Comparison of ENCODE assay signal across 8 mouse cellular contexts in the genomic region with DNA sequence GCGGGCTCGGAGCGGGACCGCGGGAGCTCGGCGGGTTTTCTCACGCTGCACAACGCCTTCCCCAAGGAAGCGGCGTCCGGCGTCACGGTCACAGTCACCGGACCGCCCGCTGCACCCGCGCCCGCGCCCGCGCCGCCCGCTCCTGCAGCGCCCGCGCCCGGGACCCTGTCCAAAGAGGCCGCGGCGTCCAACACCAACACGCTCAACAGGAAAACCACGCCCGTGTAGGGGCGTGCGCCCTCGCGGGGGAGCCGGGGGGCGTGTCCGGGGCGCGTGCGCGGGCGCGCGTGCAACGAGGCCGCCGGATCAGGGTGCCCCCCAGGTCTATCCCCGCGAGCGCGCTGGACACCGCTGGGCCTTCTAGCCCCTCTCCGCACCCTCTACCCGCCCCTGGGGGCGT. TPM values are rescaled to one million over a fixed set of nuclear protein-coding genes. Genes with fewer than 3 reads are reported as not detected.
DNase-seq lines count a peak whose midpoint lies in the region; ATAC-seq and TF ChIP-seq lines count a peak whose summit lies in the region.

No protein-coding gene starts in this region.

- H3K27ac ChIP-seq in embryonic facial prominence, embryonic 14.5 days (replicated peaks; ENCODE audit: low read depth, low read length), result no peak overlapping the region
- peak overlapping the region; percentile 78 for H3K27ac ChIP-seq in hindbrain, embryonic 10.5 days
- H3K27ac ChIP-seq in limb, embryonic 12.5 days, result no peak overlapping the region
- no peak overlapping the region for H3K27ac ChIP-seq in midbrain, postnatal 0 days (ENCODE audit: low read depth, low read length)

- H3K9ac ChIP-seq in embryonic facial prominence, embryonic 14.5 days (ENCODE audit: low read depth, low read length), result peak overlapping the region; percentile 67
- H3K9ac ChIP-seq in limb, embryonic 12.5 days (replicated peaks), result peak overlapping the region; percentile 66
- peak overlapping the region; percentile 67 for H3K9ac ChIP-seq in midbrain, postnatal 0 days (replicated peaks; ENCODE audit: low read length, poor library complexity, severe bottlenecking)

- no peaks in the 10 kb centered on the region for H3K9me3 ChIP-seq in embryonic facial prominence, embryonic 14.5 days (ENCODE audit: control insufficient read depth, low read length)
- peaks cover 12% of the 10 kb centered on the region for H3K9me3 ChIP-seq in hindbrain, embryonic 10.5 days
- no peaks in the 10 kb centered on the region for H3K9me3 ChIP-seq in limb, embryonic 12.5 days
- H3K9me3 ChIP-seq in midbrain, postnatal 0 days (ENCODE audit: low read length), result no peaks in the 10 kb centered on the region

- 0% methylated on average over 12 of the region's 60 CpGs for WGBS in embryonic facial prominence, embryonic 14.5 days
- under 1% methylated on average over 60 of the region's 60 CpGs for WGBS in hindbrain, embryonic 10.5 days
- WGBS in limb, embryonic 12.5 days, result under 1% methylated on average over 59 of the region's 60 CpGs
- 0% methylated on average over 17 of the region's 60 CpGs for WGBS in midbrain, postnatal 0 days

- peaks cover 10% of the 10 kb centered on the region; the same call in 1 of the 2 replicates for H3K4me1 ChIP-seq in embryonic facial prominence, embryonic 14.5 days (ENCODE audit: control insufficient read depth, insufficient read depth, low read length)
- peaks cover 26% of the 10 kb centered on the region for H3K4me1 ChIP-seq in hindbrain, embryonic 10.5 days (replicated peaks)
- peaks cover 11% of the 10 kb centered on the region for H3K4me1 ChIP-seq in limb, embryonic 12.5 days (replicated peaks)
- peaks cover 6% of the 10 kb centered on the region; the same call in 1 of the 2 replicates for H3K4me1 ChIP-seq in midbrain, postnatal 0 days (ENCODE audit: insufficient read depth, low read length)

- H3K4me3 ChIP-seq in embryonic facial prominence, embryonic 14.5 days (ENCODE audit: low read depth, low read length), result peak overlapping the region; percentile 56
- peak overlapping the region; percentile 67 for H3K4me3 ChIP-seq in hindbrain, embryonic 10.5 days
- H3K4me3 ChIP-seq in limb, embryonic 12.5 days (replicated peaks), result peak overlapping the region; percentile 64
- peak overlapping the region; percentile 59 for H3K4me3 ChIP-seq in midbrain, postnatal 0 days (ENCODE audit: low read depth, low read length)

- no peaks in the 10 kb centered on the region for H3K36me3 ChIP-seq in embryonic facial prominence, embryonic 14.5 days (ENCODE audit: control insufficient read depth, insufficient read depth, low read length)
- H3K36me3 ChIP-seq in hindbrain, embryonic 10.5 days, result no peaks in the 10 kb centered on the region
- no peaks in the 10 kb centered on the region for H3K36me3 ChIP-seq in limb, embryonic 12.5 days
- H3K36me3 ChIP-seq in midbrain, postnatal 0 days (ENCODE audit: insufficient read depth, low read length), result no peaks in the 10 kb centered on the region

- DNase-seq in right cerebral cortex, postnatal 4 days, result peak; percentile 46
- no peak for DNase-seq in right cerebral cortex, postnatal 25 days
- DNase-seq in embryonic facial prominence, embryonic 14.5 days (ENCODE audit: low spot score), result peak; percentile 35
- DNase-seq in hindbrain, embryonic 10.5 days (ENCODE audit: low spot score), result peak; percentile 25
- DNase-seq in midbrain, postnatal 0 days (ENCODE audit: low spot score), result peak; percentile 32
- DNase-seq in spleen, postnatal 10 days (ENCODE audit: low spot score in 2 of 2), result no peak
- DNase-seq in frontal cortex, adult 2 months (ENCODE audit: extremely low spot score in 1 of 2, low spot score in 1 of 2), result no peak

- H3K4me2 ChIP-seq in embryonic facial prominence, embryonic 14.5 days (ENCODE audit: low read depth, low read length), result peak overlapping the region; percentile 100
- H3K4me2 ChIP-seq in limb, embryonic 12.5 days, result peak overlapping the region; percentile 98
- H3K4me2 ChIP-seq in midbrain, postnatal 0 days (ENCODE audit: low read depth, low read length, poor library complexity, severe bottlenecking), result peak overlapping the region; percentile 98

- no peak for TF ChIP-seq CTCF in midbrain, postnatal 0 days (IDR thresholded peaks at IDR 0.05)

- ATAC-seq in embryonic facial prominence, embryonic 14.5 days (ENCODE audit: low read depth), result no peak; the same call in 1 of the 2 replicates
- ATAC-seq in limb, embryonic 12.5 days (ENCODE audit: insufficient number of reproducible peaks, insufficient read depth, low FRiP score, low TSS enrichment, low read depth), result no peak
- ATAC-seq in midbrain, postnatal 0 days (ENCODE audit: low FRiP score), result peak; percentile 36

- peaks cover 72% of the 10 kb centered on the region for H3K27me3 ChIP-seq in embryonic facial prominence, embryonic 14.5 days (replicated peaks; ENCODE audit: control insufficient read depth, insufficient read depth, low read length)
- H3K27me3 ChIP-seq in hindbrain, embryonic 10.5 days (ENCODE audit: insufficient read depth, poor library complexity, severe bottlenecking), result peaks cover 92% of the 10 kb centered on the region
- H3K27me3 ChIP-seq in limb, embryonic 12.5 days, result peaks cover 87% of the 10 kb centered on the region
- peaks cover 13% of the 10 kb centered on the region; the same call in 1 of the 2 replicates for H3K27me3 ChIP-seq in midbrain, postnatal 0 days (ENCODE audit: insufficient read depth, low read length)

RNA-seq across cellular contexts. Expression of a gene that starts 8.6 kb away (rescaled TPM):
- polyA plus RNA-seq in embryonic facial prominence, embryonic 14.5 days (2014; fragmentation: Nextera tagmentation; extraction: Ambion mirVana), result 13.0 and 14.5 TPM in 2 replicates
- polyA plus RNA-seq in hindbrain, embryonic 10.5 days (2016; fragmentation: Nextera tagmentation; extraction: Ambion mirVana), result 0.12 TPM in 1 of 2 replicates, not detected in the other
- polyA plus RNA-seq in limb, embryonic 12.5 days (2016; fragmentation: Nextera tagmentation; extraction: Ambion mirVana), result 3.7 and 4.1 TPM in 2 replicates
- total RNA-seq in midbrain, postnatal 0 days (2014; rRNA removed), result not detected in 2 replicates
- 0.20 TPM in 1 of 2 replicates, not detected in the other for polyA plus RNA-seq in midbrain, postnatal 0 days (2015; fragmentation: Nextera tagmentation; extraction: Ambion mirVana)
- polyA plus RNA-seq in frontal cortex, adult 2 months (2012; rRNA removed), result 3.9 and 4.3 TPM in 2 replicates

RNA-seq across cellular contexts. Expression of a gene that starts 24.9 kb away (rescaled TPM):
- 1.3 and 3.3 TPM in 2 replicates for polyA plus RNA-seq in embryonic facial prominence, embryonic 14.5 days (2014; fragmentation: Nextera tagmentation; extraction: Ambion mirVana)
- 5.5 and 7.8 TPM in 2 replicates for polyA plus RNA-seq in hindbrain, embryonic 10.5 days (2016; fragmentation: Nextera tagmentation; extraction: Ambion mirVana)
- 6.2 and 6.3 TPM in 2 replicates for polyA plus RNA-seq in limb, embryonic 12.5 days (2016; fragmentation: Nextera tagmentation; extraction: Ambion mirVana)
- 44.0 and 59.0 TPM in 2 replicates for total RNA-seq in midbrain, postnatal 0 days (2014; rRNA removed)
- polyA plus RNA-seq in midbrain, postnatal 0 days (2015; fragmentation: Nextera tagmentation; extraction: Ambion mirVana), result 20.8 and 21.4 TPM in 2 replicates
- polyA plus RNA-seq in frontal cortex, adult 2 months (2012; rRNA removed), result 56.2 and 71.7 TPM in 2 replicates

Comparison
In these comparisons a context has a peak if more than half of its experiments do, and no peak if none do; other contexts are left out.
1. DNase-seq: peak in right cerebral cortex, postnatal 4 days (single experiment), embryonic facial prominence, embryonic 14.5 days (single experiment), hindbrain, embryonic 10.5 days (single experiment) and midbrain, postnatal 0 days (single experiment); none in right cerebral cortex, postnatal 25 days (single experiment), spleen, postnatal 10 days (0 of 2) and frontal cortex, adult 2 months (0 of 2).
2. Peak in every context shown above with its lines, with median percentiles within 50 percentile points of each other: H3K4me2 ChIP-seq, H3K4me3 ChIP-seq and H3K9ac ChIP-seq.